8 mouse cellular contexts compared by ENCODE assay signal in the genomic region with DNA sequence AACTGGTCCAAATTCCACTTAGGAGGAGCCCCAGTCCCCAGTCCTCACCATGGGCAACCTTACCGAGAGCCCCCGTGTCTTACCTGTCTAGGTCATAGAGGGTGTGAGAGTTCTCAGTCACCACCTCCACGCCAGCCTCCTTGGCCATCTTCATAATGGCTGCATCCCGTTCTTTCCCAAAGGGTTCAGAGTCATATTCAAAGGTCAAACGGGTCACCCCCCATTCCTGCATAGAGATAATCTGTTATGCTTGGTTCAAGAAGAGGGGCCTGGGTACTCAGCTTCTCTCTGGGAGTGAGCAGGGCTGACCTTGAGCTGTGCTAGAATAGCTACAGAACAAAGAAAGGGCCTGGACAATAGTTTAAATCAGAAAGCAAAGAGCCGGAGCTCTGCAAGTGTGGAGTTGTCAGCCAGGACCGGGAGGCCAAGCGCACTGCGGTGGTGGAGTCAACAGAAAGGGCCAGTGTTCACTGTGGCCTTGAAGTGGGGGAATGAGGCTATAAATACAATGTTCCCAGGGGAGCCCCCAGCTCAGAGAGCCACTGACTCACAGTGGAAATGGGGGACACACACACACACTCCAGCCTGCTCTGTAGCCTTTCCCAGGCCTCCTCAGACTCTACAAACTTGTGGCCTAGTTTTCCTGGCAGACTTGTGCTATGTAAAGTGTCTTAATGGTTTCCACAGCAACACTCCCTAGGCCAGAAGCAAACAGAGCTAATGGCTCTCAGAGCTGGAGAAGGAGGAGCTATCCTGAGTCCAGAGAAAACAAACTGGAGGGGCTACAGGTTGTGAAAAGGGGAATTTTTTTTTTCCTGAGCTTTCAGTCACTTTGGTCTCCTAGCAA. TPM values are rescaled to one million over a fixed set of nuclear protein-coding genes. Genes with fewer than 3 reads are reported as not detected.
DNase-seq lines count a peak whose midpoint lies in the region; ATAC-seq lines count a peak whose summit lies in the region.

No protein-coding gene starts in this region.

- no peaks in the 10 kb centered on the region for H3K27me3 ChIP-seq in embryonic facial prominence, embryonic 13.5 days
- H3K27me3 ChIP-seq in heart, embryonic 12.5 days (replicated peaks) = no peaks in the 10 kb centered on the region
- no peaks in the 10 kb centered on the region for H3K27me3 ChIP-seq in kidney, embryonic 15.5 days
- H3K27me3 ChIP-seq in midbrain, embryonic 11.5 days (ENCODE audit: control insufficient read depth, insufficient read depth, low read length) = no peaks in the 10 kb centered on the region

- H3K27ac ChIP-seq in embryonic facial prominence, embryonic 13.5 days = peak overlapping the region; percentile 58; the same call in 1 of the 2 replicates
- H3K27ac ChIP-seq in heart, embryonic 12.5 days (ENCODE audit: poor library complexity, severe bottlenecking) = peak overlapping the region; percentile 92
- peak overlapping the region; percentile 52 for H3K27ac ChIP-seq in kidney, embryonic 15.5 days
- H3K27ac ChIP-seq in midbrain, embryonic 11.5 days (ENCODE audit: low read depth, low read length) = peak overlapping the region; percentile 91

- WGBS in embryonic facial prominence, embryonic 13.5 days = 84% methylated on average over 9 of the region's 9 CpGs
- 64% methylated on average over 9 of the region's 9 CpGs for WGBS in heart, embryonic 12.5 days
- WGBS in kidney, embryonic 15.5 days = 74% methylated on average over 9 of the region's 9 CpGs
- 40% methylated on average over 9 of the region's 9 CpGs for WGBS in midbrain, embryonic 11.5 days

- H3K36me3 ChIP-seq in embryonic facial prominence, embryonic 13.5 days = peaks cover 66% of the 10 kb centered on the region
- H3K36me3 ChIP-seq in heart, embryonic 12.5 days = peaks cover 50% of the 10 kb centered on the region
- H3K36me3 ChIP-seq in kidney, embryonic 15.5 days = peaks cover 51% of the 10 kb centered on the region
- H3K36me3 ChIP-seq in midbrain, embryonic 11.5 days (ENCODE audit: control insufficient read depth, insufficient read depth, low read length) = no peaks in the 10 kb centered on the region; the same call in 1 of the 2 replicates

- no peak overlapping the region for H3K4me2 ChIP-seq in embryonic facial prominence, embryonic 13.5 days
- H3K4me2 ChIP-seq in heart, embryonic 12.5 days = peak overlapping the region; percentile 8; the same call in 1 of the 2 replicates
- no peak overlapping the region for H3K4me2 ChIP-seq in kidney, embryonic 15.5 days
- peak overlapping the region; percentile 29 for H3K4me2 ChIP-seq in midbrain, embryonic 11.5 days

- peak; percentile 45 for DNase-seq in ovary, postnatal 36 days (ENCODE audit: low spot score)
- DNase-seq in ovary, postnatal 10 days (ENCODE audit: low spot score) = no peak
- DNase-seq in midbrain, embryonic 11.5 days (ENCODE audit: low spot score, missing footprints) = peak; percentile 95
- no peak for DNase-seq in spleen, adult 18-20 months

- H3K9me3 ChIP-seq in embryonic facial prominence, embryonic 13.5 days = no peaks in the 10 kb centered on the region
- H3K9me3 ChIP-seq in heart, embryonic 12.5 days (replicated peaks) = no peaks in the 10 kb centered on the region
- no peaks in the 10 kb centered on the region for H3K9me3 ChIP-seq in kidney, embryonic 15.5 days (replicated peaks)
- H3K9me3 ChIP-seq in midbrain, embryonic 11.5 days (ENCODE audit: control insufficient read depth, low read length) = no peaks in the 10 kb centered on the region

- H3K4me3 ChIP-seq in embryonic facial prominence, embryonic 13.5 days = no peak overlapping the region
- H3K4me3 ChIP-seq in heart, embryonic 12.5 days = no peak overlapping the region
- no peak overlapping the region for H3K4me3 ChIP-seq in kidney, embryonic 15.5 days (replicated peaks)
- H3K4me3 ChIP-seq in midbrain, embryonic 11.5 days (ENCODE audit: low read depth, low read length) = no peak overlapping the region

- H3K4me1 ChIP-seq in embryonic facial prominence, embryonic 13.5 days = peaks cover 43% of the 10 kb centered on the region
- H3K4me1 ChIP-seq in heart, embryonic 12.5 days (replicated peaks) = peaks cover 64% of the 10 kb centered on the region
- peaks cover 40% of the 10 kb centered on the region for H3K4me1 ChIP-seq in kidney, embryonic 15.5 days
- H3K4me1 ChIP-seq in midbrain, embryonic 11.5 days (ENCODE audit: control insufficient read depth, insufficient read depth, low read length) = peaks cover 39% of the 10 kb centered on the region

- no peak overlapping the region for H3K9ac ChIP-seq in embryonic facial prominence, embryonic 13.5 days
- peak overlapping the region; percentile 53; the same call in 1 of the 2 replicates for H3K9ac ChIP-seq in heart, embryonic 12.5 days
- H3K9ac ChIP-seq in kidney, embryonic 15.5 days = no peak overlapping the region
- peak overlapping the region; percentile 43; the same call in 1 of the 2 replicates for H3K9ac ChIP-seq in midbrain, embryonic 11.5 days (ENCODE audit: low read length)

- no peak for ATAC-seq in embryonic facial prominence, embryonic 13.5 days (ENCODE audit: insufficient number of reproducible peaks, insufficient read depth, low FRiP score, low TSS enrichment, low read depth)
- 0 out of 2 replicates have a peak, but pooled peaks have one; percentile 17 for ATAC-seq in heart, embryonic 12.5 days (ENCODE audit: insufficient number of reproducible peaks, low FRiP score)
- peak; percentile 55 for ATAC-seq in kidney, embryonic 15.5 days (replicated peaks; ENCODE audit: low FRiP score)
- peak; percentile 78 for ATAC-seq in midbrain, embryonic 11.5 days (ENCODE audit: low FRiP score)
- no peak for ATAC-seq in activated CD4-positive, CD25-positive, alpha-beta regulatory T cell, adult 4 months

RNA-seq across cellular contexts. Expression of gene Cry2, which starts 9.2 kb away (rescaled TPM):
- 22.9 and 28.2 TPM in 2 replicates for polyA plus RNA-seq in embryonic facial prominence, embryonic 13.5 days (2015; fragmentation: Nextera tagmentation; extraction: Ambion mirVana)
- polyA plus RNA-seq in heart, embryonic 12.5 days (2016; fragmentation: Nextera tagmentation; extraction: Ambion mirVana) = 28.0 and 30.1 TPM in 2 replicates
- 17.7 and 21.3 TPM in 2 replicates for polyA plus RNA-seq in kidney, embryonic 15.5 days (2015; fragmentation: Nextera tagmentation; extraction: Ambion mirVana)
- polyA plus RNA-seq in midbrain, embryonic 11.5 days (2014; fragmentation: Nextera tagmentation; extraction: Ambion mirVana) = 20.5 and 21.9 TPM in 2 replicates
- 1 to 10 TPM; 4.2 to 6.3 TPM for polyA plus RNA-seq in activated CD4-positive, CD25-positive, alpha-beta regulatory T cell, adult 4 months (2017; shearing (Covaris generic))

RNA-seq across cellular contexts. Expression of gene Mapk8ip1, which starts 23.6 kb away (rescaled TPM):
- polyA plus RNA-seq in embryonic facial prominence, embryonic 13.5 days (2015; fragmentation: Nextera tagmentation; extraction: Ambion mirVana) = 22.0 and 23.9 TPM in 2 replicates
- polyA plus RNA-seq in heart, embryonic 12.5 days (2016; fragmentation: Nextera tagmentation; extraction: Ambion mirVana) = 6.8 and 7.9 TPM in 2 replicates
- 32.1 and 34.9 TPM in 2 replicates for polyA plus RNA-seq in kidney, embryonic 15.5 days (2015; fragmentation: Nextera tagmentation; extraction: Ambion mirVana)
- polyA plus RNA-seq in midbrain, embryonic 11.5 days (2014; fragmentation: Nextera tagmentation; extraction: Ambion mirVana) = 34.5 and 37.1 TPM in 2 replicates
- polyA plus RNA-seq in activated CD4-positive, CD25-positive, alpha-beta regulatory T cell, adult 4 months (2017; shearing (Covaris generic)) = under 1 TPM; 0.36 to 0.45 TPM

RNA-seq across cellular contexts. Expression of gene Slc35c1, which starts 35.7 kb away (rescaled TPM):
- 10.0 and 10.6 TPM in 2 replicates for polyA plus RNA-seq in embryonic facial prominence, embryonic 13.5 days (2015; fragmentation: Nextera tagmentation; extraction: Ambion mirVana)
- polyA plus RNA-seq in heart, embryonic 12.5 days (2016; fragmentation: Nextera tagmentation; extraction: Ambion mirVana) = 10.1 and 10.6 TPM in 2 replicates
- polyA plus RNA-seq in kidney, embryonic 15.5 days (2015; fragmentation: Nextera tagmentation; extraction: Ambion mirVana) = 15.1 and 16.2 TPM in 2 replicates
- polyA plus RNA-seq in midbrain, embryonic 11.5 days (2014; fragmentation: Nextera tagmentation; extraction: Ambion mirVana) = 9.2 and 9.5 TPM in 2 replicates
- polyA plus RNA-seq in activated CD4-positive, CD25-positive, alpha-beta regulatory T cell, adult 4 months (2017; shearing (Covaris generic)) = 10 to 100 TPM; 36.6 to 47.3 TPM

RNA-seq across cellular contexts. Expression of gene 1700029I15Rik, which starts 42.3 kb away (rescaled TPM):
- 2.5 and 4.0 TPM in 2 replicates for polyA plus RNA-seq in embryonic facial prominence, embryonic 13.5 days (2015; fragmentation: Nextera tagmentation; extraction: Ambion mirVana)
- 1.2 and 1.7 TPM in 2 replicates for polyA plus RNA-seq in heart, embryonic 12.5 days (2016; fragmentation: Nextera tagmentation; extraction: Ambion mirVana)
- 3.2 and 3.4 TPM in 2 replicates for polyA plus RNA-seq in kidney, embryonic 15.5 days (2015; fragmentation: Nextera tagmentation; extraction: Ambion mirVana)
- polyA plus RNA-seq in midbrain, embryonic 11.5 days (2014; fragmentation: Nextera tagmentation; extraction: Ambion mirVana) = 1.5 and 2.0 TPM in 2 replicates
- polyA plus RNA-seq in activated CD4-positive, CD25-positive, alpha-beta regulatory T cell, adult 4 months (2017; shearing (Covaris generic)) = 1 to 10 TPM; 1.1 to 1.2 TPM

RNA-seq across cellular contexts. Expression of gene Large2, which starts 50.0 kb away (rescaled TPM):
- 15.2 and 16.9 TPM in 2 replicates for polyA plus RNA-seq in embryonic facial prominence, embryonic 13.5 days (2015; fragmentation: Nextera tagmentation; extraction: Ambion mirVana)
- 1.2 and 1.8 TPM in 2 replicates for polyA plus RNA-seq in heart, embryonic 12.5 days (2016; fragmentation: Nextera tagmentation; extraction: Ambion mirVana)
- 26.0 and 29.5 TPM in 2 replicates for polyA plus RNA-seq in kidney, embryonic 15.5 days (2015; fragmentation: Nextera tagmentation; extraction: Ambion mirVana)
- 8.9 and 10.6 TPM in 2 replicates for polyA plus RNA-seq in midbrain, embryonic 11.5 days (2014; fragmentation: Nextera tagmentation; extraction: Ambion mirVana)
- polyA plus RNA-seq in activated CD4-positive, CD25-positive, alpha-beta regulatory T cell, adult 4 months (2017; shearing (Covaris generic)) = not detected

Comparison
In these comparisons a context has a peak if more than half of its experiments do, and no peak if none do; other contexts are left out.
1. DNase-seq: peak in ovary, postnatal 36 days (single experiment) and midbrain, embryonic 11.5 days (single experiment); none in ovary, postnatal 10 days (single experiment) and spleen, adult 18-20 months (0 of 2).
2. ATAC-seq: peak in heart, embryonic 12.5 days (single experiment), kidney, embryonic 15.5 days (single experiment) and midbrain, embryonic 11.5 days (single experiment); none in embryonic facial prominence, embryonic 13.5 days (single experiment) and activated CD4-positive, CD25-positive, alpha-beta regulatory T cell, adult 4 months (single experiment).
3. H3K4me2 ChIP-seq: peak in heart, embryonic 12.5 days (single experiment) and midbrain, embryonic 11.5 days (single experiment); none in embryonic facial prominence, embryonic 13.5 days (single experiment) and kidney, embryonic 15.5 days (single experiment).
4. H3K9ac ChIP-seq: peak in heart, embryonic 12.5 days (single experiment) and midbrain, embryonic 11.5 days (single experiment); none in embryonic facial prominence, embryonic 13.5 days (single experiment) and kidney, embryonic 15.5 days (single experiment).
5. Peak in every context shown above with its lines, with median percentiles within 50 percentile points of each other: H3K27ac ChIP-seq.